Mouse (Mus musculus) stomach, adult 2 months (tissue): ENCODE results near the gene Bhlhb9. TPM values are rescaled to one million over a fixed set of nuclear protein-coding genes. Genes with fewer than 3 reads are reported as not detected.

ENCODE experiments used
- polyA plus RNA-seq: library from polyadenylated mRNA; depleted of rRNA; stranded (reverse); fragments of >200 nt; gene quantifications from 2 replicates; pipeline ENCODE4 v1.2.3, GENCODE M21; 2012; rRNA removed

The Bhlhb9 gene
- polyA plus RNA-seq: 0.31 and 0.60 TPM in 2 replicates

GRCm38 (mm10) chrX:135797212-135797644, at the start of gene Bhlhb9:
Gene Bhlhb9 (plus strand): TSS chrX:135797594.

GRCm38 (mm10) chrX:135838521-135839360, 41.3 kb downstream of the Bhlhb9 start, which contains the start of gene Gprasp2:
Gene Gprasp2 (plus strand): TSS chrX:135839034.

Other genes starting within 250 kb of the Bhlhb9 start
- 0.04 TPM in 1 of 2 replicates, not detected in the other for gene Nxf7, start 198.8 kb upstream of the Bhlhb9 start, polyA plus RNA-seq
- not detected in 2 replicates for gene Prame, start 169.9 kb upstream of the Bhlhb9 start, polyA plus RNA-seq
- not detected in 2 replicates for gene Tcp11x2, start 103.8 kb upstream of the Bhlhb9 start, polyA plus RNA-seq
- gene Tmsb15a, start 72.3 kb upstream of the Bhlhb9 start, polyA plus RNA-seq: not detected in 2 replicates
- 0.09 and 0.19 TPM in 2 replicates for gene Armcx5, start 54.9 kb upstream of the Bhlhb9 start, polyA plus RNA-seq
- 2.7 and 5.9 TPM in 2 replicates for gene Gprasp1, start 54.9 kb upstream of the Bhlhb9 start, polyA plus RNA-seq
- gene Gprasp2, start 41.4 kb downstream of the Bhlhb9 start, polyA plus RNA-seq: 0.14 and 1.3 TPM in 2 replicates
- gene Arxes2, start 196.2 kb downstream of the Bhlhb9 start, polyA plus RNA-seq: 1.5 and 1.9 TPM in 2 replicates
- gene Arxes1, start 235.8 kb downstream of the Bhlhb9 start, polyA plus RNA-seq: 0.57 and 1.1 TPM in 2 replicates